Mouse (Mus musculus): ENCODE data around the gene Nufip2.

GRCm38 (mm10) chr11:77753469-77753868 is 67.5 kb downstream of the Nufip2 start:
- TF ChIP-seq POLR2A (IDR thresholded peaks at IDR 0.05; ENCODE audit: extremely low read depth, insufficient read depth, low read length) (no peak), CTCF (IDR thresholded peaks at IDR 0.05; ENCODE audit: extremely low read depth, insufficient read depth, low read length) (no peak)
